Mouse (Mus musculus) small intestine, adult 2 months (tissue): Measurements from ENCODE around the gene Camkv.

Source experiments
- CTCF ChIP-seq: fragments of 200-500 bp; IDR thresholded peaks from 2 replicates; pipeline ENCODE4 v1.5.1; 2012; ENCODE audit warnings: low read depth, mild to moderate bottlenecking, control low read depth, inconsistent platforms, low read length, moderate library complexity, mixed read lengths; ENCODE audit not compliant: insufficient replicate concordance, insufficient read length; ENCODE audit errors: extremely low read depth
- POLR2A ChIP-seq: fragments of 200-500 bp; IDR thresholded peaks from 2 replicates; pipeline ENCODE4 v1.6.1; 2012; ENCODE audit warnings: low read depth, mild to moderate bottlenecking, control low read depth, inconsistent platforms, low read length, moderate library complexity

- TF ChIP-seq POLR2A (no peak), CTCF (no peak)
These were observed 16.0 kb upstream of the Camkv start for GRCm38 (mm10) chr9:107919441-107919840.
